Mouse (Mus musculus) kidney, postnatal 0 days (tissue): Measurements from ENCODE around the gene Tmem52. TPM values are rescaled to one million over a fixed set of nuclear protein-coding genes. Genes with fewer than 3 reads are reported as not detected.
"Not testable (repeated sequence)": the region's sequence is repeated elsewhere in the genome, so short reads cannot be mapped to it uniquely, and the experiment has no call there.

Experiments used
- ATAC-seq: fragments of 200-750 bp; cut with Nextera tagmentation; replicated peaks from 2 replicates; pipeline ENCODE4 v1.8.0; 2017; ENCODE audit warnings: low read depth, moderate number of reproducible peaks, moderate TSS enrichment, moderate library complexity; ENCODE audit not compliant: low FRiP score
- DNase-seq: peaks from one replicate; pipeline ENCODE4 v3.0.0-alpha.2; 2016; ENCODE audit warnings: low spot score
- H3K27ac ChIP-seq: fragments of 300-500 bp; sonication (generic); 2 replicates; pipeline ENCODE4 v1.5.1; 2014; ENCODE audit warnings: mild to moderate bottlenecking
- H3K27me3 ChIP-seq: fragments of 300-500 bp; sonication (generic); 2 replicates; pipeline ENCODE4 v1.6.1; 2014; ENCODE audit warnings: low read length, mixed read lengths; ENCODE audit not compliant: insufficient read depth
- H3K36me3 ChIP-seq: fragments of 300-500 bp; sonication (generic); 2 replicates; pipeline ENCODE4 v1.6.1; 2014; ENCODE audit warnings: low read length, mixed read lengths; ENCODE audit not compliant: insufficient read depth
- H3K4me1 ChIP-seq: fragments of 300-500 bp; sonication (generic); replicated peaks from 2 replicates; pipeline ENCODE4 v1.6.1; 2014; ENCODE audit warnings: antibody characterized with exemption, low read length, mixed read lengths; ENCODE audit not compliant: insufficient read depth
- H3K4me2 ChIP-seq: fragments of 300-500 bp; sonication (generic); 2 replicates; pipeline ENCODE4 v1.6.1; 2014; ENCODE audit warnings: mild to moderate bottlenecking, low read length, moderate library complexity, mixed read lengths
- H3K4me3 ChIP-seq: fragments of 300-500 bp; sonication (generic); replicated peaks from 2 replicates; pipeline ENCODE4 v1.5.1; 2014; ENCODE audit warnings: low read depth, low read length
- H3K9ac ChIP-seq: fragments of 300-500 bp; sonication (generic); 2 replicates; pipeline ENCODE4 v1.6.1; 2014; ENCODE audit warnings: low read depth, low read length
- H3K9me3 ChIP-seq: fragments of 300-500 bp; sonication (generic); replicated peaks from 2 replicates; pipeline ENCODE4 v1.6.1; 2016; ENCODE audit warnings: low read length, inconsistent platforms, mixed read lengths
- CTCF ChIP-seq: IDR thresholded peaks from 2 replicates; pipeline ENCODE4 v1.5.1; 2016; ENCODE audit warnings: antibody characterized with exemption, low read depth, mild to moderate bottlenecking, moderate library complexity
- WGBS: fragments of 180-500 bp; shearing (Covaris S2); extraction: QIAGEN DNeasy Blood & Tissue Kit; methylation state at CpG from one replicate; pipeline ENCODE4 v1.1.7; 2014; 5-methylcytosine and 5-hydroxymethylcytosine counted together
- polyA plus RNA-seq: library from polyadenylated mRNA; unstranded; fragments of >200 nt; fragmentation: Nextera tagmentation; extraction: Ambion mirVana; gene quantifications from 2 replicates; pipeline ENCODE4 v1.2.1, GENCODE M21; 2015

Gene Tmem52
- polyA plus RNA-seq, 1 experiment from 2014 or later, result 6.5 TPM

DNA sequence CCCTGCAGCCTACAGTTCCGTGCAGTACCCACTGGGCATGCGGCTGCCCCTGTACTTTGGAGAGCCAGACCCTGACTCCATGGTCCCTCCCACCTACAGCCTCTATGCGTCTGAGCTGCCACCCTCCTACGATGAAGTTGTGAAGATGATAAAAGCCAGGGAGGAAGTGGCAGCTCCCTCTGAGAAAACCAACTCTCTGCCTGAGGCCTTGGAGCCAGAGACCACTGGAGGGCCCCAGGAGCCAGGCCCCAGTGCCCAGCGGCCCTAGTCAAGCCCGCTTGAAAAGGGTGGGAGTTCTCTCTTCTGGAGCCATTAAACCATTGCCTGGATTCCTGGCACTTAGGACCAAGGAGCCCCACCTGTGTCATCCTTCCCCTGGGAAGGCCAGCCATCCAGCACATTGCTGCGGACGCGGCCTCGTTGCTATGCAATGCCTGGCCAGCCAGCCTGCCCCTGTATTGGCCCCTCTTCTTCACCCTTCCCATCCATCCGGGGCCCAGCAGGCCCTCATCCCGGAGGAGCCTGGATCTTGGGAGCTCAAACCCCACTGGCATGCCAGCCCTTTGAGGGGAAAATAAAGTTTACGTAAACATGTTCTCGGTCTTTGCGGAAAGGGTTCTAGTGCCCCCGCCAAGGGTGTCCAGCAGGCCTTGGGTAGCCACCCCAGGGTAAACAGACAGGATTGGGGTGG is 1.5 kb downstream of the Tmem52 start:
- Histone ChIP-seq H3K4me3 (no peak overlapping the region), H3K27me3 (no peaks in the 10 kb centered on the region), H3K36me3 (no peaks in the 10 kb centered on the region), H3K27ac (no peak overlapping the region), H3K4me2 (no peak overlapping the region), H3K9me3 (no peaks in the 10 kb centered on the region), H3K4me1 (0 out of 2 replicates have a peak, but pooled peaks cover 4% of the 10 kb centered on the region), H3K9ac (no peak overlapping the region)
- 75% methylated on average over 16 of the region's 16 CpGs for WGBS
- DNase-seq, result no peak
- ATAC-seq, result no peak
- no peak for TF ChIP-seq CTCF

DNA sequence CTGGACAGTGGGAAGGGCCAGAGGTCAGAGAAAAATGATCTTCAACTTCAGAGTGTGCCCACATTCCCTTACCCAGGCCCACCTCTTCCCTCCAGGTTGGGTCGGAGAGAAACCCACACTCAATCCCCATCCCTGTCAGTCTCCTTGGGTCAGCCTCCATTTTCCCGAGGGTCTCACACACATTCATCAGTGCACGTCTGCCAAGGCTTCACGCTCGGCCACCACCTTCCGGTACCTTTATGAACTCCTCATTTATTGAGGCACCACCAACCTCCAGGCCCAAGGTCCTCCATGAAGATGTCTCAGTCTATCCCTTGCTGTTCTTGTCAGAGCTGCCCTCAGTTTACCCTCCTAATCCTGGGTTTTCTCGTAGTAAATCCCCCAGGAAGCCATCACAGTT is 2.1 kb downstream of the Tmem52 start:
- TF ChIP-seq CTCF, result no peak
- H3K4me3 ChIP-seq, result no peak overlapping the region
- no peaks in the 10 kb centered on the region for H3K27me3 ChIP-seq
- no peak overlapping the region for H3K4me2 ChIP-seq
- no peak overlapping the region for H3K9ac ChIP-seq
- ATAC-seq (no peak), DNase-seq (no peak)
- no peak overlapping the region for H3K27ac ChIP-seq
- H3K4me1 ChIP-seq, result 0 out of 2 replicates have a peak, but pooled peaks cover 4% of the 10 kb centered on the region
- H3K36me3 ChIP-seq, result no peaks in the 10 kb centered on the region
- no peaks in the 10 kb centered on the region for H3K9me3 ChIP-seq
- WGBS, result 82% methylated on average over 7 of the region's 7 CpGs

DNA sequence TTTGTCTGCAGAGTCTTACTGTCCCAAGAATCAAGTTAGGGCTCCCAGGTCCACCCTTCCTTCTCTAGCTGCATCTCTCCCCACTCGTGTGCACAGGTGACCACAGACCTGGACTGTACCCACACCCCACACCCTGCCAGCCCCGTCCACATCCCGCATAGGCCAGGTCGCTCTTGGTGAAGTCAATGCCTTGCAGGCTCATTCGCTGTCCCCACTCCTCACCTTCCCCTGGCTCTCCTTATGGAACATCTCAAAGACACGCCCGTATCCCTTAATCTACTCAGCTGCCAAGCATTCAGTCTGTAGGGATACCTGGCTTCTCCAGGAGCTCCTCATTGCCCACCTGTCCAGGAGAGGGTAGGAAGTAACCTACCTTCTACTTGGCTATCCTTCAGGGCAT is 2.5 kb downstream of the Tmem52 start:
- WGBS, result 87% methylated on average over 7 of the region's 7 CpGs
- no peak overlapping the region for H3K4me2 ChIP-seq
- no peak for ATAC-seq
- no peaks in the 10 kb centered on the region for H3K36me3 ChIP-seq
- H3K9me3 ChIP-seq, result no peaks in the 10 kb centered on the region
- 0 out of 2 replicates have a peak, but pooled peaks cover 4% of the 10 kb centered on the region for H3K4me1 ChIP-seq
- H3K27me3 ChIP-seq, result no peaks in the 10 kb centered on the region
- DNase-seq, result no peak
- no peak overlapping the region for H3K27ac ChIP-seq
- no peak overlapping the region for H3K9ac ChIP-seq
- TF ChIP-seq CTCF, result no peak
- H3K4me3 ChIP-seq, result no peak overlapping the region

DNA sequence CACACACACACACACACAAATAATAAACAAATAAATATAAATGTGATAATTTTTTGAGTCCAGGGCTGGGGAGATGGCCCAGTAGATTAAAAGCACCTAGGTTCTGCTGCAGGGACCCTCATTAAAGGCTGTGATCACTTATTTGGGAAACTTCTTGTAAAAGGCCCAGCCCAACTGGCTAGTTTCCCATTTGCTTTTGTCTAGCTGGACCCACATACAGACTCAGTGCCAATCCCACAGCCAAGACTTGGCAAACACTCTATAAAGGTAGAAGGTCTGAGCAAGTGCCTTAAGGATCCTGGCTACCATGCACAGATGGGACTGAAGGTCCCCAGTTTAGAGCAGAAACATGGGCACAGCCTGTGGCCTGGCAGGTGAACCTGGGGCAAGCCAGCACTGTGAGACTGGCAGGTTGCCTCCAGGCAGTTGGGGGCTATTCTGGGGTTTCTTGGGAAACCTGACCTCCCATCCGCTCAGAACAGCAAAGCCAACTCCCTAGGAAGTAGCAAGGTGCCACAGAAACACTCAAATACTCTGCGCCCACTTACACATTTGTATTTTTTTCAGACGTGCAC is 3.9 kb downstream of the Tmem52 start:
- no peaks in the 10 kb centered on the region for H3K9me3 ChIP-seq
- H3K4me1 ChIP-seq, result 0 out of 2 replicates have a peak, but pooled peaks cover 4% of the 10 kb centered on the region
- H3K9ac ChIP-seq, result no peak overlapping the region
- DNase-seq (no peak), ATAC-seq (no peak)
- WGBS, result 82% methylated on average over 3 of the region's 3 CpGs
- no peak for TF ChIP-seq CTCF
- no peaks in the 10 kb centered on the region for H3K27me3 ChIP-seq
- no peaks in the 10 kb centered on the region for H3K36me3 ChIP-seq
- no peak overlapping the region for H3K4me2 ChIP-seq
- no peak overlapping the region for H3K4me3 ChIP-seq
- no peak overlapping the region for H3K27ac ChIP-seq

DNA sequence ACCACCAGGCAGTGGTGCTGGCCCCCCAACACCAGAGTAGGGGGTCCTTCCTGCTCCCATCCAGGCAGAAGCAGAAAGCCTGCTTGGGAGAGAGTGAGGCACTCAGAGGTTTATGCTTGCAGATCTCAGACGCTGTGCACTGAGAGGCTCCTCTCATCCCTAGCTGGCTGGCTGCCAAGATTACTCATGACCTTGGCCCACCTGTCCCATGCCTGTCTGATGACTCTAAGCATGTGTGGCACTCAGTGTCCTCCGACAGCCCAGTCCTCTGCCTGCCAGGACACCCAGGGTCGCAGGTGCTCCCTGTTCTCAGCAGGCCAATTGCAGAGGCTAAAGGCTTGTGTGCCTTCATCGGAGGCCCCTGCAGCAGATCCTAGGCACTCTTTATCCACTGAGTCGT is 4.4 kb downstream of the Tmem52 start:
- H3K4me1 ChIP-seq, result 0 out of 2 replicates have a peak, but pooled peaks cover 4% of the 10 kb centered on the region
- DNase-seq (no peak), ATAC-seq (0 out of 2 replicates have a peak, but pooled peaks have one; percentile 35)
- H3K27me3 ChIP-seq, result no peaks in the 10 kb centered on the region
- no peaks in the 10 kb centered on the region for H3K9me3 ChIP-seq
- 59% methylated on average over 5 of the region's 5 CpGs for WGBS
- H3K4me3 ChIP-seq, result no peak overlapping the region
- no peak overlapping the region for H3K27ac ChIP-seq
- no peaks in the 10 kb centered on the region for H3K36me3 ChIP-seq
- no peak for TF ChIP-seq CTCF
- no peak overlapping the region for H3K4me2 ChIP-seq
- H3K9ac ChIP-seq, result no peak overlapping the region

DNA sequence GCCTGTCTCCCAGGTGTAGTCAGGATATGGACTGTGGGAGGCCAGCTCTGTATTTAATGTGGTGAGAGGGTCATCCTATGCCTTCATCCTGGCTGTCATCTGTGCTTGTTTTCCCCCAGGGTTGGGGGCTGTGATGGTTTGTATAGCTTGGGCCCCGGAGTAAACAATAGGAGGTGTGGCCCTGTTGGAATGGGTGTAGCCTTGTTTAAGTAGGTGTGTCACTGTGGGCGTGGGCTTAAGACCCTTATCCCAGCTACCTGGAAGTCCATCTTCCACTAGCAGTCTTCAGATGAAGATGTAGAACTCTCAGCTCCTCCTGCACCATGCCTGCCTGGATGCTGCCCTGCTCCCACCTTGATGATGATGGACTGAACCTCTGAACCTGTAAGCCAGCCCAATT is 4.9 kb downstream of the Tmem52 start:
- H3K9ac ChIP-seq, H3K27me3 ChIP-seq, H3K36me3 ChIP-seq, H3K4me2 ChIP-seq, DNase-seq, H3K4me1 ChIP-seq, H3K27ac ChIP-seq, H3K4me3 ChIP-seq, H3K9me3 ChIP-seq, ATAC-seq: not testable (repeated sequence)
- 53% methylated on average over 2 of the region's 2 CpGs for WGBS
